Mouse (Mus musculus) mature B cell (primary cell): ENCODE measurements around the gene Pappa.

Experiments used
- in situ Hi-C: fragments of 300-500 bp; cut with MboI; formaldehyde crosslinking; loops from 2 replicates; pipeline ENCODE4 v1.14.3; 2019

The Pappa gene

DNA sequence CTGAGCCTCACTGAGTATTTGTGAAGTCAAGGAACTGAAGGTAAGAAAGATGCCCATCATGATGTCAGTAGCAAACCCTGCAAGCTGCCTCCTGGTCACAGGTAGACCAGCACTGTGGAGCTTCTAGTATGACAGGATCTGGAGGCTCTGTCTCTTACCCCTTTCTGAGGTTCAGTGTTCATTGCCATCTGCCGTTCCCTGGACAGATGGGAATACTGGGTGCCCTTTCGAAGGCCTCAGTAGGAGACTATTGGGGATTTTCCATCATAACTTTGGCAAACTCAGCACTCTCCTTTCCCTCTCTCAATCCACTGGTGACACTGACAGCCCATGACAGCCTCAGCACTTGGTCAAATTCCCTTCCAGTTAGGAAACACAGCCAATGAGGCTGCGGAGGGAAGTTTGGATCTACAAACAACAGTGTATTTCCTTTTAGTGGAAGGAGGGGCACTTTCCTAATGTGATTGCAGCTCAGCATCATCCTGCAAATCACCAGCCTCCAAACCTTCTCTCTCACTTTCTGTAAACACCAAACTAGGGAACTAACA, 42.4 kb downstream of the Pappa start:
- in situ Hi-C loops: no loop called here

DNA sequence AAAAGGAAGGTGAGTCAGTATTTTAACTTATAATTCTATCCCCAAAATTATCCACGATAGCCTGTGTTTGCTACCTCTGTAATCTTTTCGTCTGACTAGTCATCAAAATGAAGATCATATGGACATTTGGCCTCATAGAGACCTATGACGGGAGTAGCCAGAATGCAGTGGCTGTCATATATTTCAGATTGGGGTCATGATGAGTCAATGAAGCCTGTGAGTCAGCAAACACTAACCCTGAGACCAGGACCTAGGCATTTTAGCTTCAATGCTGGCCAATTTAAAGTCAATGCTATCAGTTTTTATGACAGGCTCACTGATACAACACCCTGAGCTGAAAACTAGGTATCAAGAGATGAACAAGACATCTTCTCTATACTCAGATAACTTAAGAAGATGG, 50.5 kb downstream of the Pappa start:
- in situ Hi-C loops: no loop called here

DNA sequence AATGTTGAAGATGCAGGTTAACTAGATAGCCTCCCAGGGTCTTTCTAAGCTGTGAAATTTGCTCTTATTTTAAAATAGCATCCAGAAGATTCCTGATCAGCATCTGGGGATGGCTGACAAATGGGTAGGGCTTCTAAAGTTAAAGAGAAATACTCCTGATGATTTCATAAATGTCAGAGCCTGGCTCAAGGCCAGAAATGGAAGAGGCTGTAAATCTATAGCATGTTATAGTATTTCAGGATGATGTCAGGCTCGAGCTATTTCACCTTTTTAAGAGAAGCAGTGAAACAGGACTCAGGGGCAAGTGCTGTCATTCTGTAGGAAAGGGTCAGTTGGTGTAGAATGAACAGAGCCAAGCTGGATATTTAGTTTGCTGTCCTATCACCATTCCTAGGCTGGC, 54.2 kb downstream of the Pappa start:
- in situ Hi-C loops: no loop called here

DNA sequence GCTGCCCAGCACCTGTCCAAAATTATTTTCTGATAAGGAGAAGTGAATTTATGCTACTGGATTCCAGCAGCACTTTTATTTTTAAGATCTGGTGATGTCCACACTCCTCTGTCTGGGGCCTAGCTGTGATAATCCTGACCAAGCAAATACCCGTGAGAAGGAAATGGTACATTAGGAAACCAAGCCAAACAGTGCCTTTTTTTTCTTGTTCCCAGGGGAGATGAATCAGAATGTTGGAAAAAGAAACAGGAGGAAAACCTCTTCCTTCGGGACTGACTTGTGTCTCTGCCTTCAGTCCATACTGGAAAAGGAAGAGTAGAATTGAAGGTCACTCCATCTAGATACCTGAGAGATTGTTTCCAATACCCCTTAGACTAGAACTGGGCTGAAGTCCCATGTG, 63.3 kb downstream of the Pappa start:
- in situ Hi-C loops: no loop called here

DNA sequence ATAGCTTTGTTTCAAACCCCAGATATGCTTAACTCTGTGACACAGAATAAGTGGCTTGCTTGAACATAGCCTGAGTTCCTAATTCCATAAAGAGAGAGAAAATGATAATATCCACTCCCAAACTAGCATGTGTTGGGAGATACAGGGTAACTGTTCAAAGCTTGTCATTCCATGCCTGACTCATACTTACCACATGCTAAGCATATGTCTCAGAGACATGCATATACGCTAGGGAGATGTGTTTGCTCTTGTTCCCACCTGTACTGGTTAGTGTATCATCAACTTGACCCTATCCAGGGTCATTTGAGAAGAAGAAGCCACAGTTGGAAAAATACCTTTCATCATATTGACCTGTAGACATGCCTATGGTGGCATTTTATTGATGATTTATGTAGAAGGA, 63.7 kb downstream of the Pappa start:
- in situ Hi-C loops: no loop called here

DNA sequence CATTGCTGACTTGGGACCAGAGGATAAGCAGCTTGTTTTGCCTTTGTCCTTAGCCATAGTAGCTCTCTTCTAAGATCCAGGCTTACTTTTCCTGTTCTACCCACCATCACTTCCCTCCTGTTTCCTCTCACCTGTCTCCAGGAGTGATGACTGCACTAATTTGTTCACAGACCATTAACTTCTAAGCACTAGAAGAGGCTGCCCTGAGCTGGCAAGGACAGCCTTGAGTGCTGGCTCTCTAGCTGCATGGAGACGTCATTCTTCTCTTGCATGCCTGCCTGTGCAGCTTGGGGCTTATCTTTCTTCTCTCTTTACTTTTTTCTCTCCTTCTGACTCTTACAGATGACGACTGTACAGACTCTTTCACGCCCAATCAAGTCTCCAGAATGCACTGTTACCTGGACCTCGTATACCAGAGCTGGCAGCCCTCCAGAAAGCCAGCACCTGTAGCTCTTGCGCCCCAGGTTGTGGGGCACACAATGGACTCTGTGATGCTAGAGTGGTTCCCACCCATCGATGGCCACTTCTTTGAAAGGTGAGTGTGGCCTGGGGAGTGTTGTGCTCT, 65.0 kb downstream of the Pappa start:
- in situ Hi-C loops: no loop called here

DNA sequence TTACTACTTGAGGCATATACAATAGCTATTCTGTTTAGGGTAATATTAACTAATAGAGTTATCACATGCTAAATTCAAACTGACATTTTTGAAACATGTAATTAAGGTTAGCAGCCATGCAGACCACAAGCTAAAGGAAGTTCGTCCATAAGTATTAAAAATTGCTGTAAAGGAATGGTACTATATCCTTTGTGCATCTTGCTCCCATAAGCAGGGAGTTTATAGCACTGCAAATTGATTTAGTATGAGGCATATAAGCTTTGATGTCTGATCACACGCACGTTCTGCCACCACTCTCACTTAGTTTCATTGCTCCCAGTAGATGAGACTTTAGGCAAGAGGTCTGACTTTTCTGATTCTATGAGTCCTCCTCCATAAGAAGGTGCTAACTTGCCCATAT, 68.8 kb downstream of the Pappa start:
- in situ Hi-C loops: no loop called here

DNA sequence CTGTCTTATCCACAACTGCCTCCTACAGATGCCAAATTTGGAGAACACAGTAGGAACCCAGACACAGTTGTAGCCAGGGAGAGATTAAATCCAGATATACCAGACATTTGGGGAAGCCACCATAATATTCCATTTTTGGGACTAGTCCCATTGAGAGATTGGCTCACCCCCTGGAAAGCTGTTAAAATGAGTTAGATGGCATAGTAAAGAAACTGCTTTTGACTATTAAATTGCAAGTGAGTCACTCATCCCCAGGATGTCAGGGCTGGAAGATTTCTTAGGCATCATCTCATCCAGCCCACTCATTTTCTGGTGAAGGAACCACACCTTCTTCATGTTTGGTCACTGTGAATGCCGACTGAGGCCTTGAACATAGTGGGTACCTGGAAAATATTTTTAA, 72.0 kb downstream of the Pappa start:
- in situ Hi-C loops: no loop called here

DNA sequence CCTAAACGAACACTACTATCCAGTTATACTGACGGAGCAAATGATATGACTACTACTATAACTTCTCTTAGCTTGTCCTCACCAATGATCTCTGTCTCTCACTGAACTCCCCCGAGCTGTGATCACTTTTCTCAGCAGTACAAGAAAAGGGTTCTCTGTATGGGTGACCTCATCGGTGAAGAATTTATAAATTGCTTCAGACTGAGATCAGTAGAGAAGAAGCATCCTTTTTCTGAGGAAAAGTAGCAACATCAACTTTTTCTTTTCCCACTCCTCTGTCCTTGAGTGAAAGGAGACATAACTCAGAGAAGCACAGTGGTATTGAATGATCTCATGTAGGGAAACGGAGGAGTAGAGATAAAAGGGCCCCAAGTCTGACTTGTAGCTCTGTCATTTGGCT, 79.7 kb downstream of the Pappa start:
- in situ Hi-C loops: no loop called here

DNA sequence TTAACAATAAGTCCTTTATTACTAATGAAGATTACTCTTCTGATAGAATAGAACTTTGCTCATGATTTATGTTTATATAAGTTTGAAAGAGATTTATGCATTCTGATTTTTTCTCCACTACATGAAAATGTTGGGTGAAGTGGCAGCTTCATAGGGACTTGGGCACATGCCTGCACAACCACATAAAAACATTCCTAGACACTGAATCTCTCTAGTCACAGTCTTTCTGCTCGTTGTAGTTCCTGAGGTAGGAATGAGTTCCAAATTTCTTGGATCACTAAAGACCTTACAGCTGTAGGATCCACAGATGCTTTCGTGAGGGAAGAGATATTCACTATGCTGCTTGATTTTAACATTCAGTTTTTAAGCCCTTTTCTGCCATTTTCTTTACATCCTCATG, 81.5 kb downstream of the Pappa start:
- in situ Hi-C loops: no loop called here

DNA sequence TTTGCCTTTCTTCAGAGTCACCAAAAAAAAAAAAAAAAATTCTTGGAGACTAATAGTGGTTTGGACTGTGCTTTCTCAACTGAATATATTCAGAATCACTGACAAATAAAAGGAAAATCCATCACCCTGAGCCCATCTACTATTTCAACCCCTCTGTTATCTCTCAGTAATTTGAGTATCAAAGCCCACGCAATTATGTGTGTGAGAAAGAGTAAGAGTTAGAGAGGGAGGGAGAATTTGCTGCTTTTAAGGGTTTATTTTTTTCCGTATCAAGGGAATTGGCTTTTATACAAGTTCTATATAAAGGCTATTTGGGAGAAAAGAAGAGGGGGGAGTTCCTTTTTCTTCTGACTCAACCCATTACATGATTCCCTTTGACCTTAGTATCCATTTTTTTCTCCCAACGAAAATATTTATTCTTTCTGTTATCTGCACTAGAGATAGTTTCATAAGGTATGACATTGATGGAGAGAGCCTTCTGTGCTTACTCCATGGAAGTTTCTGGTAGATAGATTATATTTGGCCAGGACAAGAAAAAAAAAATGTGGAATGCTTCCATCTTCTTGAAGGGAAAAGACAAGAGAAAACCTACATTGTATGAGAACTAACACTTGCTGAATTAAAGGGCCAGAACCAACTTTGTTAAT, 85.5 kb downstream of the Pappa start:
- in situ Hi-C loops: no loop called here

DNA sequence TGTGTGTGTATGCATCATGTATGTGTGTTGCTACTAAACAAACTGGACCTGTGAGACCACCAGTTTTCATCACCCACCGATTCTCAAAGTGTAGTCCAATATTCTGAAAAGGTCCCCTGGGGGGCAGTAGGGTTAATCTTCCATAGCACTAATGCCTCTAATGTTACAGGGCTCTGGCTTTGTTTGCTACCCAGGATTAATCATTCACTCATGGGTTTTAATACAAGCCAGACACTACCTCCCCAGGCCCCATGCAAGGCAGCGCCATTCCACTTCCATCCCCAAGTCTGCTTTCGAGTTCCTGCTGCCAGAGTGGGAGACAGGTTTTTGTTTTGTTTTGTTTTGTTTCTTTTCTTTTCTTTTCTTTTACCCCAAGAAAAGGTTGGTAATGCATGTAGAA, 92.7 kb downstream of the Pappa start:
- in situ Hi-C loops: no loop called here

DNA sequence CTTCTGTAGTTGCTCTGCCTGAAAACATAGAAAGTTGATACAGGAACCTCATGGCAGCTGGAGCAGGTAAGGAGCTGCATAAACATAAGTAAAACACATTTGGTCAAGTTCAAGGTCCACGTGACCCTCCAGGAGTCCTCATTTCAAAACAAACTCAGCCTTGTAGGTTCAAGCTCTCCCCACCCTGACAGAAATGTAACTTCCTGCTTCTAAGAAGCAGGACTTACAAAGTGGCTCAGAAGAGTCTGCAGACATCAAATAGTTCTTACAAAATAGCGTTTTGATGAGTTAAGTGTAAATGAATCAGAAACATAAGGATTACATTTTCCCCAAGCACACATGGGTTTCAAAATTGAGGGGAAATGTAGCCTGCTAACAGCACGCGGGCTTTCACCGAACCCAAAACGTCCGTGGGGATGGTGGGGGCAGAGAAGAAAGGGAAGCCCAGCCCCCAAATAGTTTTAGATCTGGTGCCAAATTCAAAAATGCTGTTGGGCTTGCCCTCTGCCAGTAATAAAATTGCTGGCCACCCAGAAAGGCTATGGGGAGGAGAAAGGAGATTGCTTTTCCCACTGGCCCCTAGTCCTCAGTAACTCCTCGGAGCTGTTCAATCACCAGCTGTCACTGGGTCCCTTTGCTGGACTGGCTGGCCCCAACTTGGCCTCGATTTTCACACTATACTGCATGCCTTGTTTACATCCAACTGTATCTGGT, 93.8 kb downstream of the Pappa start:
- in situ Hi-C loops: no loop called here

DNA sequence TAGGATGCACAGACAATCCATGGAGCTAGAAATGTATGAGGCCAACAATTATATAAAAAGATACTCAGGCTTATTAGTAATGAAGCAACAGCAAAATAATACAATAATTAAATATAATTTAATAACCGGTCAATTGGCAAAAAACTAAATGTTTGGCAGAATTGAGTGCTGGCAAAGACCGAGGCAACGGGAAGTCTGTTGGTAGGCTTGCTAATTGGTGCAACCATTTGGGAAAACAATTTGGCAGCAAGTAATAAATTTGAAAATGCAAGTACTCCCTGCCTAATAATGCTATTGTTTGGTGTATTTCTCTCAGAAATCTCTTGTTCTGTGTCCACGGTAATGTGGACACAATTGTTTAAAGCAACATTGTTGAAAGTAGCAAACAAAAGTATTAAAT, 99.9 kb downstream of the Pappa start:
- in situ Hi-C loops: no loop called here

DNA sequence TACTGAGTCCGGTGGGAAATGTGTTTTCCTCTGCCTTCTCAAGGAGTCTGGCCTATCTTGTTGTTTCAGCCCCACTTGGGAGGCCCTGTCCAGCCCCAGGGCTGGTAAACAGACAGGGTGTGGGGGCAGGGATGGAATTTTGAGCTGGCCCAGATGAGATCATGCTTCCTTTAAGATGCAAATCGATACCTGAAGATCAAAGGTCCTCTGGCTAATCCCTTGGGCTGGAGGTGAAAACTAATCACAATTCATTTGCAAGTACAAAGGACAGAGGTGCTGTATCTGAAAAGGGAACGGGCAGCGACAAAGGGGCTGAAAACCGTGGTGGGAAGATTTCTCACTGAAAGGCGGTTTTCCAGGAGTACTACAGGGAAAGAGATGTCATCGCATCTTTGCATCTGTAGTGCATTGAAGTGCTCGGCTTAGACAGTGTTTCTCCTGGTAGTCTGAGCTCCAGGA, 114.6 kb downstream of the Pappa start:
- in situ Hi-C loops: no loop called here

DNA sequence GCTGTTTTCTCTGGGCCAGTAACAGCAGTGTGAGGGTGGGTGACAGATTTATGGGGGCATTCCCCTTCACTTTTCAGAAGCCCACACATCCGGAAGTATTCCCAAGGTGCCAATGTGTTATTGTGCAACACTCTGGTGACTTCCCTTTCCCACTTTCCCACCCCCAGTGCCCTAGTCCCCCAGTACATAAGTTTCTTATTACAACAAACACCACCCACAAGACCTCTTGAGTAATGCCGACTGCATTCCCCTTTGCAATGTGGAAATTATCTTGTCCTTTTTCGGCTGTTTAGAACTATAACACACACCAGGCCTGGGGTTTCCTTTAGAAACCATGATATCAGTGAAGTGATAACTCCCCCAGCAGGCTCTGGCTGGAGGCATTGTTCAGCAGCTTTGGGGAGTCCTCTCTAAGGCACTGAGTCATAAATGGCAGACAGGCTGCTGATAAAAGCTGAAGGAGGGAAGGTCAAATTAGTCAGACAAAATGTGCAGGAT, 118.5 kb downstream of the Pappa start:
- in situ Hi-C loops: no loop called here

DNA sequence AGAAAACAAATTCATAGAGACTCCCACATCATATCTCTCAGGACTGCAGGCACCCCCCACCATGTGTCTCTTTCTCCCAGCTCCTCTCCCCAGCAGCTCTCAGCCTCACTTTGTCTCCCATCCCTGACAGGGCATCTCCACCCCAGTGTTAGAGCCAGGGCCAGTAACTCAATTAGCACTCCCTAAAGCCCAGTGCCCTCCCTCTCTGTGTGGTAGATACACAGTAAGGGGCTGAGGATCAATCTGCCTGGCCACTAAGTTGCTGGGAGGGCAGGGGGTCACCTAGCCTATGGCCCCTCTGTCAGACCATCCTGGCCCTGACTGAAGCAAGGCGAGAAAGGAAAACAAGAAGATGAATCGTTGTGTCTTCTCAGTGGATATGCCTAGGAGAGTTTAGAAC, 119.3 kb downstream of the Pappa start:
- in situ Hi-C loops: no loop called here

DNA sequence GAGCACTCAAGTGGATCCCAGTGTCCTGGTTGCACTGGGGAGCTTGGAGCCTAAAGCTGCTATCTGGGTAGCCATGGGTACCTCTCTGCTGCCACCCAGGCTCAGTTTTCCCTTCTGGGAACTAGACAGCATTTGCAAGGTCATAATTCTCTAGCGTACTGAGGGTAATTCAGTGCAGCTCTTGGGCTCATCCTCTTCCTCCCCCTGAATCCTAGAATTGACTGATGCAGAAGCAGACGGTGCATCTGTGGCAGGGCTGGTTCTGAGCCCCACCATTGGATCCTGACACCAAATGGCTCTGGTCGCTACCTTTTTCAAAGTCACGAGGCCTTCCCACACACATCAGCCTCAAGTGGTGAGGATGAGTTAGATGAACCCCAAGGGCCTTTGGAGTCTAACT, 121.0 kb downstream of the Pappa start:
- in situ Hi-C loops: no loop called here

DNA sequence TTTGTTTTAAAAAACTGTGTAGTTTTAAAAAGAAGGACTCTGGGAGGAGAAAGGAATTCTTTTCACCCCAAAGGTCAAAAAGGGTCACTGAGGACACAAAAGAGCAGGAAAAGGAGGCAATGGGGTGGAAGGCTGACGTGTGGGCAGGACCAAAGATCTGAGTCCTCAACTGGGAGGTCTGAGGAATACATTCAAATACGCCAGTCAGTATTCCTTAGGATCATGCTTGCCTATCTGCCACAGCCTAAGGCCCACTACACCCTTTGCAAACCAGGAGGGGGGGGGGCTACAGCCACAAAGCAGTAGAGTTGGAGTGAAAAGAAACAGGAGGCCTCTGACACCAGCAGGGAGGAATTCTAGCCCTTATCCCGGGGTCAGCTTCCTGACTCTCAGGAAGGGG, 121.5 kb downstream of the Pappa start:
- in situ Hi-C loops: no loop called here

DNA sequence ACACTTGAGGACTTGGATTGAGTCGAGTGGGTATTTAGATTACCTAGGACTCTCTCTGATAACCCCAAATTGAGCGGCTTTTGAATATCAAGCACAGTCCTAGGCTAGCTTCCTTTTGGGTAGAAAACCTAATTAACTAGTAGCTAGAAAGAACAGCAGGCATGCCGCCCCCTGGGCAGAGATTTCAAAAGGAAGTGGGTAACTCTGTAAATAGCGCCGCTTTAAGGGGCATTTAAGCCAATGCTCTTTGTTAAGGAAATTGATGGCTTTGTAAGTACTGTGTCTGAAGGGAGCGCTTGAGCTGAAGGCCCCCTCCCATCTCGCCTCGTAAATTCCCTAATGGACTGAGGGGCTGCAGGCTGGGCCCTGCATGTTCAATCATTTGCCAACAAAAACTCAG, 128.2 kb downstream of the Pappa start:
- in situ Hi-C loops: no loop called here

DNA sequence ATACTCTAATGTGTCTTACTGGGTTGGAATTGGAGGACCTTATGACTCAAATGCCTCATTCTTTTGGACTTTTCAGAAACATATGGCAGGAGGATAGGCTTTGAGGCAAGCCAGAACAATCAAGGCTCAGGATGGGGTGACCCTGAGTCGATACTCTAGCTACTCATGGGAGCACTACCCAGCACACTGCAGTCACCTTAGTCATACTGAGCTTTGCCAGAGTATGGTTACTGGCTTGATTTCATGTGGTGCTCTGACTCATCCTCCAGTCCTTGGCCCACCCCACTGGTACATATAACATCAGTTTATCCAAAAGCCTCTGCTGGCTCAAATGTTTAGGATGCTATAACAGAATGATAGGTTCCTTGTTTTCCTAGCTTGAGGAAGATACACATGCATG, 130.1 kb downstream of the Pappa start:
- in situ Hi-C loops: no loop called here

DNA sequence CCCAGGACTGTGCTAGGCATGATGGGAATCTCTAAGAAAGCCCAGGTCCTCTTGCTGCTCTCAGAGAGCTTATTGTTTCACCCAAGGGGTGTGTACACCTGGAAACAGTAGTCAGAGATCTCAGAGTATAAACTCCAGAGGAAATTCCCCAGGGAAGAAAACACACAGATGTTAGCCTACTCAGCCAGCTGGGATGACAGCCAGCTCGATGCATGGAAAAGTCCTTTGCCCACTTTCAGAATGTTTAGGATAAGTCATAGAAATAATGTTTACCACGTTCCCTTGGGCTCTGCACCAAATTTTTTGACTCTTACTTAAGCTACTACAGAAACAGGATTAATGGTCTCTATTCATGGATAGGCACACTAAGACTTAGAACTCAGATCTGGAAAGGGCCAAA, 143.1 kb downstream of the Pappa start:
- in situ Hi-C loops: no loop called here

DNA sequence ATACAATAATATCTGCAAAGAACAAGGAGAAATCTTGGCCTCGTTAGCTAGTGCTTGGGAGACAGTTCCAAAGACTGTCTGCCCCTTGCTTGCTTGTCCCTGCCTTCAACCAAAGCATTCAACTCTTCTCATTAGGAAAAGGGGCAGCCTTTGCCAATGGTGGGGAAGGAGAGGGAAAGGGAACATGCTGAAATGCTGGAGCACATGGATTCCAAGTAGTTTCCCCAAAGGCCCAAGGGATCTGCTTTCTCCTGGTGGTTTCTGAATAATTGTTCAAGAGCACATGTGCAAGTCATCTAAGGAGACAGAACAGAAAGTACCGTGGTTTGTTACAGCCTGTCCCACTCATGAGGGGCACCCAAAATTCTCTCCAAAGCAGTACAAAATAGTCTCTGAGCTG, 146.0 kb downstream of the Pappa start:
- in situ Hi-C loops: no loop called here
